Mouse (Mus musculus) midbrain, postnatal 0 days (tissue): ENCODE data around the gene Crip1. TPM values are rescaled to one million over a fixed set of nuclear protein-coding genes. Genes with fewer than 3 reads are reported as not detected.

Source experiments
- ATAC-seq: fragments of 200-750 bp; cut with Nextera tagmentation; 2 replicates; pipeline ENCODE4 v1.8.0; 2017; ENCODE audit warnings: moderate number of reproducible peaks, mild to moderate bottlenecking, moderate TSS enrichment, moderate library complexity; ENCODE audit not compliant: low FRiP score
- DNase-seq: peaks from one replicate; pipeline ENCODE4 v3.0.0-alpha.2; 2015; ENCODE audit warnings: low spot score
- H3K27ac ChIP-seq: fragments of 300-500 bp; sonication (generic); 2 replicates; pipeline ENCODE4 v1.5.1; 2014; ENCODE audit warnings: low read depth, mild to moderate bottlenecking, low read length, mixed read lengths
- H3K27me3 ChIP-seq: fragments of 300-500 bp; sonication (generic); 2 replicates; pipeline ENCODE4 v1.6.1; 2014; ENCODE audit warnings: low read length, control low read depth, mixed read lengths; ENCODE audit not compliant: insufficient read depth
- H3K36me3 ChIP-seq: fragments of 300-500 bp; sonication (generic); 2 replicates; pipeline ENCODE4 v1.6.1; 2014; ENCODE audit warnings: low read length, control low read depth, mixed read lengths; ENCODE audit not compliant: insufficient read depth
- H3K4me1 ChIP-seq: fragments of 300-500 bp; sonication (generic); 2 replicates; pipeline ENCODE4 v1.6.1; 2014; ENCODE audit warnings: mild to moderate bottlenecking, control low read depth, antibody characterized with exemption, low read length, mixed read lengths; ENCODE audit not compliant: insufficient read depth
- H3K4me2 ChIP-seq: fragments of 300-500 bp; sonication (generic); 2 replicates; pipeline ENCODE4 v1.6.1; 2014; ENCODE audit warnings: low read depth, mild to moderate bottlenecking, low read length, mixed read lengths; ENCODE audit not compliant: poor library complexity, severe bottlenecking
- H3K4me3 ChIP-seq: fragments of 300-500 bp; sonication (generic); 2 replicates; pipeline ENCODE4 v1.5.1; 2014; ENCODE audit warnings: low read depth, mild to moderate bottlenecking, low read length, moderate library complexity
- H3K9ac ChIP-seq: fragments of 300-500 bp; sonication (generic); replicated peaks from 2 replicates; pipeline ENCODE4 v1.6.1; 2014; ENCODE audit warnings: mild to moderate bottlenecking, low read length, moderate library complexity, mixed read lengths; ENCODE audit not compliant: poor library complexity, severe bottlenecking
- H3K9me3 ChIP-seq: fragments of 300-500 bp; sonication (generic); 2 replicates; pipeline ENCODE4 v1.6.1; 2016; ENCODE audit warnings: low read length, control low read depth
- CTCF ChIP-seq: IDR thresholded peaks from 2 replicates; pipeline ENCODE4 v1.5.1; 2016; ENCODE audit warnings: antibody characterized with exemption, mild to moderate bottlenecking
- WGBS: fragments of 180-500 bp; shearing (Covaris S2); extraction: QIAGEN DNeasy Blood & Tissue Kit; methylation state at CpG from one replicate; pipeline ENCODE4 v1.1.7; 2014; 5-methylcytosine and 5-hydroxymethylcytosine counted together
- polyA plus RNA-seq: library from polyadenylated mRNA; unstranded; fragments of >200 nt; fragmentation: Nextera tagmentation; extraction: Ambion mirVana; gene quantifications from 2 replicates; pipeline ENCODE4 v1.2.1, GENCODE M21; 2015
- total RNA-seq: library from RNA; depleted of rRNA; stranded (reverse); fragments of >200 nt; gene quantifications from 2 replicates; pipeline ENCODE4 v1.2.3, GENCODE M21; 2014

Gene Crip1
- total and polyA plus RNA-seq, 2 experiments from 2014 or later, result 3.9 to 26.0 TPM

DNA sequence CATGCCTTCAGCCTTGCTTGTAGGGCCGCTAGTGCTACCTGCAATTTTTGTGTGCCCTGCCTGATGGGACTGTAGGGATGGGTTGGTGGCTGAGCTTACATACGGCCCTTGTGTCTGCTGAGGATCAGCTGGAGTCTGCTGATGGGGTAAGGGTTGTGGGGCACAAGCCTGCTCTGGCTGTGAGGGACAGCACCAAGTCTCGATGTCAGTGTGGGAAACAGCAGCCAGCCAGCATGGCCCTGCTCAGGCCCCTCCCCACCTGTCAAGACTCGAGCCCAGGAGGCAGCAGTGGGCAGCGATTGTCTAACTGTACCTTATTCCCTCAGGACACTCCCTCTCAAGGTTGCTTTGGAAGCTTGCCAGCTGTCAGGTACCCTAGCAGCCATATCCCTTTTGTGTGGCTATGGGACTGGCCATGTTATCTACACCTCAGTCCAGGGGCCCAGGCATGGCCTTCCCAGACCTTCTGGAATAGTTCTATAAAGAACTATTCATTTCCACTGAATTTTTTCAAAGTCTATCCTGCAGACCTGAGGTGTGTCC is 12.2 kb upstream of the Crip1 start:
- H3K27me3 ChIP-seq, result no peaks in the 10 kb centered on the region
- H3K9ac ChIP-seq, result no peak overlapping the region
- H3K9me3 ChIP-seq, result no peaks in the 10 kb centered on the region
- no peak for TF ChIP-seq CTCF
- ATAC-seq, result no peak
- H3K27ac ChIP-seq, result no peak overlapping the region
- H3K36me3 ChIP-seq, result peaks cover 83% of the 10 kb centered on the region
- no peak overlapping the region for H3K4me3 ChIP-seq
- no peak overlapping the region for H3K4me2 ChIP-seq
- peaks cover 2% of the 10 kb centered on the region; the same call in 1 of the 2 replicates for H3K4me1 ChIP-seq
- 76% methylated on average over 5 of the region's 5 CpGs for WGBS
- DNase-seq, result no peak

- 97% methylated on average over 4 of the region's 4 CpGs for WGBS
- Histone ChIP-seq H3K9me3 (no peaks in the 10 kb centered on the region), H3K27ac (no peak overlapping the region), H3K27me3 (no peaks in the 10 kb centered on the region), H3K4me1 (peaks cover 6% of the 10 kb centered on the region; the same call in 1 of the 2 replicates), H3K9ac (no peak overlapping the region), H3K4me2 (no peak overlapping the region), H3K36me3 (peaks cover 78% of the 10 kb centered on the region), H3K4me3 (no peak overlapping the region)
- DNase-seq, result no peak
- ATAC-seq, result no peak
- no peak for TF ChIP-seq CTCF
Observed at GRCm38 (mm10) chr12:113134502-113134901, 11.6 kb upstream of the Crip1 start.

GRCm38 (mm10) chr12:113135401-113135800 is 10.7 kb upstream of the Crip1 start:
- no peak for TF ChIP-seq CTCF
- Histone ChIP-seq H3K4me3 (no peak overlapping the region), H3K36me3 (peaks cover 69% of the 10 kb centered on the region), H3K4me2 (no peak overlapping the region), H3K9ac (no peak overlapping the region), H3K27ac (no peak overlapping the region), H3K4me1 (peaks cover 6% of the 10 kb centered on the region; the same call in 1 of the 2 replicates), H3K9me3 (no peaks in the 10 kb centered on the region), H3K27me3 (no peaks in the 10 kb centered on the region)
- 95% methylated on average over 7 of the region's 7 CpGs for WGBS
- DNase-seq (no peak), ATAC-seq (no peak)

DNA sequence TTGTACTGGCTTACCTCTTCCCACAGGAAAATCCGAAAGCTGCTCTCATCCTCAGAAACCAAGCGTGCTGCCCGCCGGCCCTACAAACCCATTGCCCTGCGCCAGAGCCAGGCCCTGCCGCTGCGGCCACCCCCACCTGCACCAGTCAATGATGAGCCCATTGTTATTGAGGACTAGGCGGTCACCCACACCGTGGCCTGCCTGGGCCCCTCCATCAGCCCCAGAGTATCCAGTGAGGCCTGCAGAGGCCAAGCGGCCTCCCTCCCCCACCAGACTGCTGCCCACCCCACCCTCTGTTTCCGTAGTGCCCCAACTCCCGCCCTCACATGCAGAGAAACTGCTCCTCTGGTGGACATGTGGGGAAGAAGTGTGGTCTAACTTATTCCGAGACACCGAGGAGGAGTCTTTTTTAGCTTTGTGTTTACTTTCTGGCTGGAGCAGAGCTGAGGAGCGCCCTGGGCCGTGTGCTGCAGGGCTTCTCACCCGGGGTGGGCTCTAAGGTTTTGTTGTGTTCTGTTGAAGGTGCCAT is 9.6 kb upstream of the Crip1 start:
- Histone ChIP-seq H3K36me3 (peaks cover 58% of the 10 kb centered on the region), H3K4me2 (no peak overlapping the region), H3K4me3 (no peak overlapping the region), H3K4me1 (peaks cover 15% of the 10 kb centered on the region; the same call in 1 of the 2 replicates), H3K27ac (no peak overlapping the region), H3K9me3 (no peaks in the 10 kb centered on the region), H3K9ac (no peak overlapping the region), H3K27me3 (no peaks in the 10 kb centered on the region)
- 72% methylated on average over 17 of the region's 17 CpGs for WGBS
- TF ChIP-seq CTCF, result no peak; the same call in 1 of the 2 replicates
- DNase-seq (no peak), ATAC-seq (no peak)

- H3K4me1 ChIP-seq, result peaks cover 24% of the 10 kb centered on the region
- ATAC-seq, result no peak
- H3K9ac ChIP-seq, result no peak overlapping the region
- peaks cover 48% of the 10 kb centered on the region for H3K36me3 ChIP-seq
- H3K27ac ChIP-seq, result no peak overlapping the region
- no peaks in the 10 kb centered on the region for H3K27me3 ChIP-seq
- H3K4me2 ChIP-seq, result no peak overlapping the region
- WGBS, result 89% methylated on average over 18 of the region's 18 CpGs
- no peak for TF ChIP-seq CTCF
- no peak overlapping the region for H3K4me3 ChIP-seq
- H3K9me3 ChIP-seq, result no peaks in the 10 kb centered on the region
- DNase-seq, result no peak
Observed at GRCm38 (mm10) chr12:113137260-113138213, 8.6 kb upstream of the Crip1 start.
